Mouse (Mus musculus) ES-E14 (cell line): ENCODE results near the gene Itsn1. TPM values are rescaled to one million over a fixed set of nuclear protein-coding genes. Genes with fewer than 3 reads are reported as not detected.

Experiments used
- DNase-seq: peaks from one replicate; pipeline ENCODE4 v3.0.0-alpha.2; 2013; ENCODE audit warnings: low read depth, low spot score
- H3K27ac ChIP-seq: 2 replicates; pipeline ENCODE4 v1.5.1; 2012; ENCODE audit warnings: low read depth, mild to moderate bottlenecking, low read length, moderate library complexity, mixed read lengths; ENCODE audit not compliant: poor library complexity, insufficient read depth, severe bottlenecking
- H3K36me3 ChIP-seq: 2 replicates; pipeline ENCODE4 v1.6.1; 2012; ENCODE audit warnings: mild to moderate bottlenecking, low read length, moderate library complexity, mixed read lengths; ENCODE audit not compliant: control insufficient read depth, poor library complexity, insufficient read depth, severe bottlenecking
- H3K4me1 ChIP-seq, 2 experiments: fragments of 150-350 bp in 1 of 2; sonication (generic) in 1 of 2; 2 replicates each; pipeline ENCODE4 v1.6.1; 2012; ENCODE audit warnings: low read length in 2 of 2, mild to moderate bottlenecking in 1 of 2, mixed read lengths in 1 of 2; ENCODE audit not compliant: control insufficient read depth in 2 of 2, insufficient read depth in 2 of 2, poor library complexity in 1 of 2
- H3K4me3 ChIP-seq, 2 experiments: fragments of 150-350 bp in 1 of 2; sonication (generic) in 1 of 2; 2 replicates each; pipeline ENCODE4 v1.5.1; 2012; ENCODE audit warnings: low read length in 2 of 2, low read depth in 1 of 2, mild to moderate bottlenecking in 1 of 2, mixed read lengths in 1 of 2; ENCODE audit not compliant: insufficient read depth in 1 of 2, poor library complexity in 1 of 2, severe bottlenecking in 1 of 2
- H3K9ac ChIP-seq: 2 replicates; pipeline ENCODE4 v1.6.1; 2012; ENCODE audit warnings: low read depth, mild to moderate bottlenecking, low read length, mixed read lengths; ENCODE audit not compliant: poor library complexity, insufficient read depth, severe bottlenecking
- H3K9me3 ChIP-seq: fragments of 150-350 bp; sonication (generic); 2 replicates; pipeline ENCODE4 v1.6.1; 2012; ENCODE audit warnings: low read depth, mild to moderate bottlenecking, low read length; ENCODE audit not compliant: control insufficient read depth, insufficient read depth
- CHD2 ChIP-seq: IDR thresholded peaks from 2 replicates; pipeline ENCODE4 v1.6.1; 2014; ENCODE audit warnings: mild to moderate bottlenecking, low read depth, low read length, inconsistent platforms
- HCFC1 ChIP-seq: IDR thresholded peaks from 2 replicates; pipeline ENCODE4 v1.6.1; 2012; ENCODE audit warnings: low read length, inconsistent platforms, borderline replicate concordance; ENCODE audit not compliant: insufficient read depth
- MAFK ChIP-seq: IDR thresholded peaks from 2 replicates; pipeline ENCODE4 v1.6.1; 2014; ENCODE audit warnings: mild to moderate bottlenecking, low read depth, low read length, inconsistent platforms; ENCODE audit not compliant: insufficient read depth
- ZC3H11A ChIP-seq: IDR thresholded peaks from 2 replicates; pipeline ENCODE4 v1.6.1; 2012; ENCODE audit warnings: low read depth, mild to moderate bottlenecking, inconsistent platforms, low read length, borderline replicate concordance
- ZNF384 ChIP-seq: IDR thresholded peaks from 2 replicates; pipeline ENCODE4 v1.6.1; 2012; ENCODE audit warnings: low read depth, low read length, inconsistent platforms
- in situ Hi-C, 2 experiments: fragments of 600-800 bp; cut with MboI; formaldehyde crosslinking; loops; one replicate each; pipeline ENCODE4 v1.15.1; 2025; ENCODE audit warnings: low sequenced_read_pairs in 2 of 2, inconsistent platforms in 1 of 2; ENCODE audit not compliant: unreplicated experiment in 2 of 2
- total RNA-seq: library from RNA; depleted of rRNA; stranded (reverse); fragments of 300-350 nt; gene quantifications from 2 replicates; pipeline ENCODE4 v1.2.3, GENCODE M21; 2012; rRNA removed

Gene Itsn1
- total RNA-seq, 1 experiment = 28.6 TPM

DNA sequence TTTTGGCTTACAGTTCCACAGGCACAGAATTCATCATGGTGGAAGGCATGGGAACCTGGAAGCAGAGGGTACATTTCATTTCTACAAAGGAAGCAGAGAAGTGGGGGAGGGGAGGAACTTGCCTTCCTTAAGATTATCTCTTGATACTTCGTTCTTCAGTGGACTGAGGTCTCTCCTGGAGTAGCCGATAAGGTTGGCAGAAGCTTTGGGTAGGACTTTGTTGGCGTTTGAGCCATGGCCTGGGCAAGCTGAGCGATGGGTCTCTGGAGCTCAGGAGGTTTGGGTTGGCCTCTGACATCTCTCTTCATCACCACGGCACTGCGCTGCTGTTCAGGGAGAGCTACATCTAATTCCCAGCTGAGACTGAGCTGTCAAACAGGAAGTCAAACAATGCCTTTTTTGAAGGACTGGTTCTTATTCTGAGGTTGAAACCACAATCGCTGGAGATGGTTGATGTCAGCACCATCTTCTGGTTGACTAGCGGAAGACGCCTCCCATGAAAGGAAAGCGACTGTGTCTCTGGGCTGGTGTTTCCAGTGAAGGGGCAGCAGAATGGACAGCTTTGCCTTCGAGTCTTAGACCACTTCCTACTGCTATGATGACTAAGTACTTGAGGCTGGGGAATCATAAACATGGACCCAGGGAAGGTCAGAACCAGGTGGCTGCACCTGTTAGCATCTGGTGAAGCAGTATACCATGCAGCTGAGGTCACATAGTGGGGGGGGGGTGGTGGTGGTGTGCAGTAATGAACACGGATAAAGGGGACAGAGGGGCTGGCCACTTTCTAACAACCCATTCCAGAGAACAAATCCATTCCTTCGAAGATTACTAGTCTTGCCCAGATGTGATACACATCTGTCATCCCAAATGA lies 235.5 kb downstream of the Itsn1 start:
- no peaks in the 10 kb centered on the region for H3K9me3 ChIP-seq
- no peak for TF ChIP-seq CHD2
- no peak for TF ChIP-seq HCFC1
- no peak for TF ChIP-seq ZNF384
- TF ChIP-seq ZC3H11A = no peak
- no peak for TF ChIP-seq MAFK
- no peak overlapping the region for H3K4me3 ChIP-seq
- H3K4me1 ChIP-seq = no peaks in the 10 kb centered on the region
- no peaks in the 10 kb centered on the region for H3K36me3 ChIP-seq
- no peak for DNase-seq
- H3K27ac ChIP-seq = no peak overlapping the region
- H3K9ac ChIP-seq = no peak overlapping the region
- in situ Hi-C loops = loop anchor here (25.0 kb wide), 1 partner anchor 323 kb away; the partner anchor contains the start of gene Kcne2 (in 2 of the 2)

- DNase-seq = no peak
- no peaks in the 10 kb centered on the region for H3K36me3 ChIP-seq
These were observed 239.6 kb downstream of the Itsn1 start for GRCm38 (mm10) chr16:91968725-91969124.

GRCm38 (mm10) chr16:91969516-91970031 lies 240.5 kb downstream of the Itsn1 start:
- no peak overlapping the region for H3K27ac ChIP-seq
- no peaks in the 10 kb centered on the region for H3K9me3 ChIP-seq
- no peak for TF ChIP-seq ZC3H11A
- no peak for TF ChIP-seq ZNF384
- no peak for TF ChIP-seq HCFC1
- no peak for TF ChIP-seq MAFK
- no peak for TF ChIP-seq CHD2
- H3K4me1 ChIP-seq = no peaks in the 10 kb centered on the region
- no peak for DNase-seq
- H3K9ac ChIP-seq = no peak overlapping the region
- in situ Hi-C loops = loop anchor here (25.0 kb wide), 1 partner anchor 318 kb away; the partner anchor contains the start of gene Kcne2 (in 2 of the 2)
- H3K36me3 ChIP-seq = no peaks in the 10 kb centered on the region
- no peak overlapping the region for H3K4me3 ChIP-seq

More at GRCm38 (mm10) chr16:91968725-91969124, 239.6 kb downstream of the Itsn1 start:
- no peak overlapping the region for H3K27ac ChIP-seq
- no peak overlapping the region for H3K4me3 ChIP-seq
- in situ Hi-C loops = loop anchor here (25.0 kb wide), 1 partner anchor 319 kb away; the partner anchor contains the start of gene Kcne2 (in 2 of the 2)
- H3K9ac ChIP-seq = no peak overlapping the region
- no peaks in the 10 kb centered on the region for H3K4me1 ChIP-seq
- H3K9me3 ChIP-seq = no peaks in the 10 kb centered on the region
- no peak for TF ChIP-seq ZNF384
- no peak for TF ChIP-seq ZC3H11A
- TF ChIP-seq CHD2 = no peak
- no peak for TF ChIP-seq HCFC1
- TF ChIP-seq MAFK = no peak

Other genes starting within 250 kb of the Itsn1 start
- gene Ifnar1, start 244.0 kb upstream of the Itsn1 start, total RNA-seq = 42.2 and 56.2 TPM in 2 replicates
- 7.0 and 8.8 TPM in 2 replicates for gene Ifngr2, start 182.2 kb upstream of the Itsn1 start, total RNA-seq
- 11.8 and 14.1 TPM in 2 replicates for gene Tmem50b, start 131.5 kb upstream of the Itsn1 start, total RNA-seq
- 1.6 and 1.7 TPM in 2 replicates for gene Dnajc28, start 110.3 kb upstream of the Itsn1 start, total RNA-seq
- 399 and 435 TPM in 2 replicates for gene Gart, start 82.3 kb upstream of the Itsn1 start, total RNA-seq
- gene Son, start 81.8 kb upstream of the Itsn1 start, total RNA-seq = 172 and 181 TPM in 2 replicates
- 35.6 and 38.8 TPM in 2 replicates for gene Donson, start 40.5 kb upstream of the Itsn1 start, total RNA-seq
- gene Cryzl1, start 306 bp upstream of the Itsn1 start, total RNA-seq = 19.0 and 29.7 TPM in 2 replicates